Mouse (Mus musculus) liver (tissue): ENCODE data around the gene Cog6.

Experiments used
- DNase-seq: peaks from one replicate; pipeline ENCODE4 v3.0.0-alpha.2; 2020; ENCODE audit warnings: mixed read lengths

Gene Cog6

DNA sequence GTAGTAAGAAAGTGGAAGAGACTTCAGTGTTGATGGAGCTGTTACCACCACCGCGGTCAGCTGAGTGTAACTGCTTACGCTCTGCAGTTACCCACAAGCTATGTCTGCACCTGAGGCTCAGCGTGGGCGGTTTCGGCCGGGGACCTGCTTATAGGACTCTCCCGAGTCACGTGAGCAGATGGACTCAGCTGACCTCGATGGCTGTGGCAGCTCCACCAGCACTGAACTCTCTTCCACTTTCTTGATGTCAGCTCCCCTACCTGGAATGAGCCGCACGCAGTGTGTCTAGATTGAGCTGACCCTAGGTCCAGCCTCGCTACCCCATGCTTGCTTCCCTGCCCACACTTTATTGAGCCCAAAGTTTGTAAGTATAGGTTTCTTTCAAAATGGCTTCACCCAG lies 56.1 kb downstream of the Cog6 start:
- DNase-seq, result no peak

DNA sequence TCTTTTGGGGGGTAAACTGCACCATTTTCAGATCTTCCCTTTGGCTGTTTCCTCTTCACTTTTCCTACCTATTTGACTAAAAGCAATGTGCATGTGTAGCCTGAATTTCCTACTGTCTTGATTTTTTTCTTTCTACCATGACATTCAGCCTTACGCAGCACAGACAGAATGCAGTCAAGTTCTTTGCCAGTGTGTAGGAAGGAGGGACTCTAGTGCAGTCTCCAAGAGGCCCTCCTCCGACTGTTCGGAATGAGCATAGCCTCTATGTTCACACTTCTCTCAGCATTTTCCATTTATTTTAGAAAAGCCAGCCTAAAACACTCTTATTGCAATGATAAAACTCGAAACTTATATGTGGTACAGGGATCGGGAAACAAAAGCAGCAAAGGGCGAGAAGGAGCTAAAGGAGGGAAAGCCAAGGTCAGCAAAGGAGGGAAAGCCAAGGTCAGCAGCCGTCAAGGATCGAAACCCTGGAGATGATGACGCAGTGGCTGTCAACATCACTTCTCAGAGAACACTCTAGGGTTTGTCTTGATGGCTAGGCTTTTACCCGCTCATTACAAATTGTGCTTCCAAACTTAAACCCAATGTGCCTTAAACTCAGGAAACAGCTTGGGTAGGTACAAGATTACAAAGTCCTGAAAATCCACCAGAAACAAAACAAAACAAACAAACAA lies 58.5 kb downstream of the Cog6 start:
- DNase-seq, result no peak

DNA sequence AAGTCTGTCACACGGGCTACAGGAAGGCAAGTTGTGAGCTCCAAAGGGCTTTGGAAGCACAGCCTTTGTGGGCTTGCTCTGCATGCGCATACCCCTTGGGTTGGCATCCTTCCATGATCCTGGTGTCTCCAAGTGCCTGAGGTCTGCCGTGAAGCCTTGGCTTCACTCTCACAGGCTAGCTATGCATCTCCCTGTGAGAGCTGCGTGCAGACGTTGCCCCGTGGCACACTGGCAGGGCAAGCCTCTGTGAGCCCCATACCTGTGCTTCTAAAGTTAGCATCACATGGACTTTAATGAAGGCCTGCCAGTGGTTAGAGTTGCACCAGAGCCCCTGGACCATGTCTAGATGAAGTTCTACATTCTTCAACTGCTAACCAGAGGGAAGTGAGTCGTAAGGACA lies 59.2 kb downstream of the Cog6 start:
- DNase-seq, result no peak

DNA sequence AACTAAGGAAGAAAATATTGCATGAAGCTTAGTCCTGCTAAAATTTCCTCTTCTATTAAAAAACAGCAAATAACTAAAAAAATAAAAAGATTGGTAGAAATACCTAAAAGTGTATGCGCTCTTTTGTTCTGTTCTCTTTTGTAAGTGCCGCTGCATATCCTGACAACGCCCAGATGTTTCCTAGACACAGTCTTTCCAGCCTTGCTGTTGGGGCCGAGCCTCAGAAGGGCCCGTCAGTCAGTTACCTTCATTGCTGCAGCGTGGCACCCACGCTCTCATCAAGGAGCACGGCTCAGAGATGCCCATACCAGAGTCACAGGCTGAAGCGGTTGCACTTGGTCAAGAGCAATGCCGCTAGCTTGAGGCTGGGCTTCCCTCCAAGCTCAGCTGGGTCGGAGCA lies 60.8 kb downstream of the Cog6 start:
- DNase-seq, result no peak

DNA sequence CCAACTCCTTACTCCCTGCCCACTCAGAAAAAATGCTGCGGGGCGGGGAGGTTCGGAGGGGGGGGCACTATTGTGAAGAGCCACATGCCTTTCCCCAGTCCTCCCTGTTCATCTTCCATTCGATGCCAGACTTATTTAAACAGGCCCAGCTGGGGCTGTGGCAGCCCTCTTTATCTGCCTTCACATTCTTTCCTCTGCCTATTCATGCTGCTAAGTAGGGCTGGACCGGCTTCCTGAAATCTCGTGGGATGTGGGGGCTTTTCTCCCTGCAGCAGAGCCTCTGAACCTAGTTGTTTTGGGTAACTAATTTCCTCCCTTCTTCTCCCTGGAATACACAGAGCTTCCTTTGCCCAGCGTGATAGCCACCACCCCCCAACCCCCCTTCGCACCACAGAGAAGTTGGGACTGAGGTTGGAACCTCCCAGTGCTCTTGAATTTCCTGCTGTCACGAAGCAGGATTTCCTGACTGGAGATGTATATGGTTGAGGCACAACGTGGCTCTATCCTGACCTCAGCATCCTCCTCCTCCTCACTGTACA lies 61.5 kb downstream of the Cog6 start:
- DNase-seq, result peak; percentile 34

DNA sequence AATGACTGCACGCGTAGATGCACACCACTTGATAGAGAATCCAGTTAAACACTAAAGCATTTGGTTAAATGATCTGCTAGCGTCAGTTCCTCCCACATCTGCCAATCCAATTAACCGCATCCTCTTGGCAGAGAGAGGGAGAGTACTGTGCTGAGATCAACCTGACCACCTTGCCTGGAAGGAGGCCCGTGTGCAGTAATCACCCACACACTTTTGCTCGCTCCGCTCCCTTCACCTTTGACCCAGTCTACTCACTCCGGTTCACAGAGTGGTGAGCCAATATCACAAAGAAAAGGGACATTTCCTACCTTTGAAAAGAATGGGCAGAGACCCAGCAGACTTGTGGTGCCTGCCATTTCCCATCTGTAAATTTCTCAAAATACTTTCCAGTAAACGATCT lies 62.4 kb downstream of the Cog6 start:
- DNase-seq, result no peak

DNA sequence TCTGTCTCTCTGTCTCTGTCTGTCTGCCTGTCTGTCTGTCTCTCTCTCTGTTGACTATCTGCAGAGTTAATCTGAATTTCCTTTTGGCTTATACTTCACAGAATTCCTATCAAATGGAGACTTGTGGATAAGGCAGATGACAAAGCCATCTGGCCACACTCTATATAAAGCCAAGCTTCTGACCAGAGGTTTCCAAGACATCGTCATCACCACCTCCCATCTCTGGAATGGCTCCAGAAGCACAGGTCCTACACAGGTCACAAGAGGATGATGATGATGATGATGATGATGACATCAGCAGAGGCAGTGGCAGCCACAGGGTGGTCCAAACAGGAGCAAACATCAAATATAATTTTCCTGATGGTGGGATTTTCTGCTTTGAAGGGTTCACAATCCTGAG lies 63.2 kb downstream of the Cog6 start:
- no peak for DNase-seq

DNA sequence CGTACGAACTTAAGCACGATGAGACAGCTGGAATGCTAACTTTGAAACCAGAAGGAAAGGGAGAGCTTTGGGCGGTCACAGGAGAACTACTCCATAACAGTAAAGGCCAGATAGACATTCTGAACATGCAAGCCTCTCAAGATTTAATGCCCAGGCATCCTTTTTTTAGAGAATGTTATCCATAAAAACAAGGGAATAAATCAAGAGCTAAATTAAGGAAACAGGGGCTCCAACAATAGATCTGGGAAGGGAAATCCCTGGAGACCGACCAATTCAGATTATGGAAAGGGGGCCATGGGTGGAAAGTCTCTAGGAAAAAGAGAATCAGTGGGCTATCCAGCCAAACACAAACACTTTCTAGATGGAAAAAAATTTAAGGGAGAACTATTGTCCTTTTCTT lies 68.2 kb downstream of the Cog6 start:
- no peak for DNase-seq

DNA sequence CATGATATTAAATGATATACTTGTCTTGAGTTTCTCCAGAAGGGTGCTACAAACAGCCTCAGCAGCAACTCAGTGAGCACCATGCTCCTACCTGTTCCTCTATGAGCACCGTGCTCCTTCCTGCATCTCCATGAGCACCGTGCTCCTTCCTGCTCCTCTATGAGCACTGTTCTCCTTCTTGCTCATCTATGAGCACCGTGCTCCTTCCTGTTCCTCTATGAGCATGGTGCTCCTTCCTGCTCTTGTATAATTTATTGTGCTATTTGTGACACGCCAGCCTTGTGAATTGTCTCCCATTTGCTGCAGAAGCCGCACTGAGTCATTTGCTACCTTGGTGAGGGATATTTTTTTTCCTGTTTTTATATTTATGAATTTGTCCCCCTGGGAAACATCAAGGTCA lies 69.6 kb downstream of the Cog6 start:
- no peak for DNase-seq

DNA sequence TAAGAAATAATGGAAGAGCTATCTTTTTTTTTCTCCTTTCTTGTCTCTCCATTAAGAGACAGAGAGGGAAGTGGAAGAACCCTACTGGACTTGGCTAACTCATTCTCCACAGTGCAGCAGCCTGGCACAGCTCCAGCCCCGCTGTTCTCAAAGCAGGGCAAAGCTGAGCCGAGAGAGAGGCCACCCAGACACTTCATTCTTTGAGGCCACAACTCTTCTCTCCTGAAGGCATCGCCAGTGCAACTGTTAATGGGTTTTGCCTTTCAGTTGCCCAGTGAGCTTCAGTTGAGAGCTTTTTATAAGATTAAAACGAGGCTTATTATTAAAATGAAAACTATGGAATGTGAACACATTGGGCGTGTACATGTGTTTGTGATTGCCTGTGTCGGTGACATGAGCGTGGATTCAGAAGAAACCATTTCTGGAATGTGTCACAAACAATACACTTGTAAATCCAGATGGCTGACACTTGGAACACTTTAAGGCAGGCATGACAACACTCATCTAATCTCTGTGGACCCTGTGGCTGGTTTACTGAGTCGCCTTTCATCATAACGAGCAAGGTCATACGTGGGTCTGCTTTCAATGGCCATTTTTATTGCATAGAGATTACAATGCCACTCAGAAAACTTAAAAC lies 76.1 kb downstream of the Cog6 start:
- DNase-seq, result peak; percentile 22

DNA sequence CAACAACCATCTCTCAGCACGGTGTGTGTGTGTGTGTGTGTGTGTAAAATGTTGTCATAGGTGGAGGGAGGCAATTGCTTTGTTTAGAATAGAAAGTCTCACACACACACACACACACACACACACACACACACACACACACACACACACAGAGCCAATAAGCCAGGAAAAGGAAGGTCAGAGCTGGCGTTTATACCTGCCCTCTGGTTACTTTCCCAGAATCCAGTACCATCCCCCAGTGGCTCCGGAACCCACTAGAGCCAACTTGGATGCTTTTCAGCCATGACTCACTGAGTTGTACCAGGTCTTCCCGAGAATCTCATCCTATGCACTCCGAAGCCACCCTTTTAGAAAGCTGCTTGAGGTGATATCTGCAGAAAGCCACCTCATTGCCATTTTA lies 78.6 kb downstream of the Cog6 start:
- no peak for DNase-seq

DNA sequence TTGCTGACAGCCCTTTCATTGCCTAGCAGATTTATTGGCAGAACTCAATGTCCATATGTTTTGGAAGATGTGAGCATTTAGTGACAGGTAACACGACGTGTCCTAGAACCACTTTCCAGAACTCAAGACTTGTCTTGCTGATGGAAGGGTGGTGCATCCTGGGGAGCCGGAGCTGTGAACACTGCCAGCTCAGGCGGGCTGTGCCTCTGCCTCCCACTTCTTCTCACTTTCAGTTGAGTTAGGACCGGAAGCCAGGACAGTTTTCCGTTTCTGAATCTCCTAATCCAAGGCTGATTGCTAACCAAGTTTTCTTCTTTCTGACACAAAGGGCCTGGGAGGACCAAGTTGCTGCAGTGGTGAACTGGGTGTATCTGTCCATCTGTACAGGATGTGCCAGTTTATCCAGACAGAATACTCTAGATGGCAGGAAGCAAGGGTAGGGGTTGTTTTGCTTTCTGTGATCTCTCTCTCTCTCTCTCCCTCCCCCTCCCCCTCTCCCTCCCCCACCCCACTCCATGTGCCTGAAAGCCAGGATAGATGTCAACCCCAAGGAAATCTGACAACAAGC lies 79.2 kb downstream of the Cog6 start:
- DNase-seq, result no peak

DNA sequence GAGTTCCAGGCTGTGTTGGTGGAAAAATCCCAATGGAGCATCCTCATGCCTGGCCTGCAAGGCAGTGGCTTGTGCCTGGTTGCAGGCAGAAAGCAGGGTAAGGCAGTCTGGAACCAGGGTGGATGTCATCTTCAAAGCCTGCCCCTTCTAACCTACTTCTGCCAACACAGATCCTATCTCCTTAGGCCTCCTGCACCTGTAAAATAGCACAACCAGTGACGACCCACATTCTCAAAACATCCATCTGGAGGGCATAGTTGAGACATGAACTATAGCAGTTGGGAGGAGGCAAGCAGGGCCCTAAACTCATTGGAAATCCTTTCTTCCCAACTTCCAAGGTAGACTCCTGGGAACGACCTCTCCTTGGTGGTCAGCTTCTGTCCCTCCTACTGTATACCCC lies 85.1 kb downstream of the Cog6 start:
- no peak for DNase-seq
